Mouse (Mus musculus) left cerebral cortex, postnatal 25 days (tissue): Measurements from ENCODE around the gene Gm11037. TPM values are rescaled to one million over a fixed set of nuclear protein-coding genes. Genes with fewer than 3 reads are reported as not detected.

ENCODE experiments used
- DNase-seq, 2 experiments: peaks; one replicate each; pipeline ENCODE4 v3.0.0; 2022; ENCODE audit warnings: low spot score in 2 of 2, mixed read lengths in 1 of 2
- intact Hi-C: fragments of 180-260 bp; cut with DNase I; formaldehyde crosslinking; loops from one replicate; pipeline ENCODE4 v1.15.1; 2025
- total RNA-seq, 2 experiments: library from RNA; stranded (reverse); gene quantifications; 2 replicates each; pipeline ENCODE4 v1.2.3; 2021

Gm11037 gene
- total RNA-seq, 2 experiments from 2014 or later: not detected

GRCm38 (mm10) chr2:131127161-131127730 is 6.1 kb upstream of the Gm11037 start, which contains the start of gene Hspa12b:
Hspa12b (plus strand) TSS chr2:131127280.
- intact Hi-C loops: no loop called here
- no peak for DNase-seq

GRCm38 (mm10) chr2:131128211-131128610 is 5.1 kb upstream of the Gm11037 start:
- intact Hi-C loops: no loop called here
- DNase-seq: no peak

GRCm38 (mm10) chr2:131128636-131129157 is 4.6 kb upstream of the Gm11037 start:
- intact Hi-C loops: no loop called here
- no peak for DNase-seq

GRCm38 (mm10) chr2:131129836-131130235 is 3.5 kb upstream of the Gm11037 start:
- intact Hi-C loops: no loop called here
- DNase-seq: no peak

- DNase-seq: no peak
- intact Hi-C loops: no loop called here
Measured at GRCm38 (mm10) chr2:131130849-131131248, 2.4 kb upstream of the Gm11037 start.

- intact Hi-C loops: no loop called here
- no peak for DNase-seq
Measured at GRCm38 (mm10) chr2:131132111-131132888, 997 bp upstream of the Gm11037 start.

- no peak for DNase-seq
- intact Hi-C loops: no loop called here
Measured at GRCm38 (mm10) chr2:131134381-131134780, 1.1 kb downstream of the Gm11037 start.

- intact Hi-C loops: no loop called here
Measured at GRCm38 (mm10) chr2:131134826-131135400, 1.6 kb downstream of the Gm11037 start.

GRCm38 (mm10) chr2:131135521-131136139 is 2.3 kb downstream of the Gm11037 start:
- DNase-seq: no peak
- intact Hi-C loops: no loop called here

More at GRCm38 (mm10) chr2:131134826-131135400, 1.6 kb downstream of the Gm11037 start:
- no peak for DNase-seq

GRCm38 (mm10) chr2:131138296-131138695 is 5.0 kb downstream of the Gm11037 start:
- DNase-seq: no peak

GRCm38 (mm10) chr2:131138760-131139159 is 5.5 kb downstream of the Gm11037 start:
- DNase-seq: no peak
- intact Hi-C loops: no loop called here

More at GRCm38 (mm10) chr2:131138296-131138695, 5.0 kb downstream of the Gm11037 start:
- intact Hi-C loops: no loop called here

- intact Hi-C loops: no loop called here
- DNase-seq: no peak
Measured at GRCm38 (mm10) chr2:131139287-131139686, 6.0 kb downstream of the Gm11037 start.

GRCm38 (mm10) chr2:131139886-131140532 is 6.7 kb downstream of the Gm11037 start:
- intact Hi-C loops: loop anchor here (5.0 kb wide), 1 partner anchor 43 kb away; no protein-coding TSS in a partner anchor
- DNase-seq: no peak

GRCm38 (mm10) chr2:131140533-131140905 is 7.2 kb downstream of the Gm11037 start:
- no peak for DNase-seq
- intact Hi-C loops: loop anchor here (5.0 kb wide), 1 partner anchor 43 kb away; no protein-coding TSS in a partner anchor

- intact Hi-C loops: loop anchor here (5.0 kb wide), 1 partner anchor 44 kb away; no protein-coding TSS in a partner anchor
- no peak for DNase-seq
Measured at GRCm38 (mm10) chr2:131141336-131141986, 8.2 kb downstream of the Gm11037 start.

GRCm38 (mm10) chr2:131142592-131142991 is 9.3 kb downstream of the Gm11037 start:
- intact Hi-C loops: loop anchor here (5.0 kb wide), 1 partner anchor 45 kb away; no protein-coding TSS in a partner anchor
- DNase-seq: peak; percentile 33 to 37

GRCm38 (mm10) chr2:131143007-131143780 is 9.9 kb downstream of the Gm11037 start:
- intact Hi-C loops: loop anchor here (5.0 kb wide), 1 partner anchor 46 kb away; no protein-coding TSS in a partner anchor
- no peak for DNase-seq

- intact Hi-C loops: no loop called here
- no peak for DNase-seq
Measured at GRCm38 (mm10) chr2:131145121-131145520, 11.8 kb downstream of the Gm11037 start.
